Mouse (Mus musculus): ENCODE data around the gene Agap2.

Agap2 gene

DNA sequence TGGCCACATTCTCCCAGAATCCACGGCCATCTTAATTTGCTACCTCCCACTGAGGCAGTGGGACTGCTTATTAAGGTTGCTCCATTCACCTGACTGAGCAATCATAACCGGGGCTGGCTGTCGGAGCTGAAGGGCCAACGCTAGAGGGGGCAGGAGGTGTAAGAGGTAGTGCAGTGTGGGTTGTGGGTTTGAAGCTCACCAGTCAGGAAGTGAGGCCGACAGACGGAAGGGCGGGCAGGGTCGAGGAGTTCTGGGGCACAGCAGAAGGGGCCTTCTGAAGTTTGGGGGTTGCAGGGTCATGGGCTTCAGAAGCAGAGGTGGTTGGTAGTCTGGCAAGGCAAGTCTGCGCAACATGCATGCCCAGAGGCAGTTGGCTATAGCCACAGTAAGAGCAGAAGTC is at the start of gene Agap2:
Gene Agap2, plus strand, starts transcription at position 205 of the 400 bp plus-strand sequence.
- no peak for DNase-seq (ENCODE audit: low read depth, low spot score)

DNA sequence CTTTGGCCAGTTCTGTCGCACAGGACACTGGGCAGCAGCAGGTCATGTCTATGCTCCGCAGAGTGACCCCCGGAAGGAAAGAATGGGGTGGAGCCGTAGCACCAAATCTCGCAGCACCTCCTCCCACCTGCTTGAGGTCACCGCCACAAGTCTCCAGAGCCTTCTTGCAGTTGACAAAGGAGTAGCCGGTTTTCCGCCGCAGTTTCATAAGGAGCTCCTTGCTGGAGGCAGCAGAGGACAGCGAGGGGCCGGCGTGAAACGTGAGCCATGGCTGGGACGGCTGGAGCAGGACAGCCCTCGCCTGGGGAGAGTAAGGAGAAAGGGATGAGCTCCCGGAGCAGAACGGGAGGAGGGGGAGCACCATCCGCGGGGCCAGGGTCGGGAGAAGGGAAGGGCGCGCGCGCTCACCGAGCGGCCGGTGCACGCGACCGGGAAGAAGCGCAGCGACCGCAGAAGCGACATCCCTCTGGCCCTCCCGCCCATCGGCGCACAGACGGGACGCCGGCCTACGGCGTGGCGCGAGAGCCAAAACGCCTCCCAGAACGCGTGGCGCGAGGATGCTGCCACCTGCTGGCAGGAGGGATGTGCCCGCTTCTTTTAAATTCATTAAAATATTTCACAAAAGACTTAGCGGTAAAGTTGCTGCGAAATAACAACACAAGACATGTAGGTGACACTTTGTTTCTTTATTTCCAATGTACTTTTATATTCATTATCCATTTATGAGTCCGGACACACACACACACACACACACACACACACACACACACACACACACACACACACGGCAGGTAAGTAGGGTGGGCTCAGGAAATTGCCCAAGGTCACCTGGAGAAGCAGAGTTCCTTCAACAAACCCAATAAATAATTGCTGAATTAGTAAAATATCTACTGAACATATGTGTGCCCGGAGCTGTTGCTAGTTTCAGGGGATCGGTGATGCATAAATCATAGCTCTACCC is 44.5 kb upstream of the Agap2 start, which contains the start of gene Tsfm:
Gene Tsfm, minus strand, starts transcription at position 505 of the 961 bp plus-strand sequence.
- DNase-seq (ENCODE audit: low read depth, low spot score), result peak; percentile 89

DNA sequence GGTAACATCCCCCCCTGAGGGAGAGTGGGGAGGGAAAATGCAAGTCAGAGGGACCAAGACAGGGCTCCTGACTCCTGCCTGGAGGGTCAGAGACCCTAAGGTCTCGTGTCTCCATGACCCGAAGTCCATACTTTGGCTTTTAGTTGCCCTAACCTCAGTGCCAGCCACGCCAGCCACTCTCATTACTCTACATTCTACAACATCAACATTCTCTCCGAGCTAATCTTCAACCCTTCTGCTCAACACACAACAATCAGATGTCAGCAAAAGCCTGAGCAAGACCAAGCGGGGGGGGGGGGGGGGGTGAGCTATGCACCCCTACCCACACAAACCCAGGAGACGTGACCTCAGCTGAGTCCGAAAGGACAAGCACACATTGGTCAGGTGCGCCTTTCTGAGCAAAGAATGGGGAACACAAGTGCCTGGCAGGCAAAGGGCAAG is 41.8 kb upstream of the Agap2 start:
- no peak for DNase-seq (ENCODE audit: low read depth, low spot score)

DNA sequence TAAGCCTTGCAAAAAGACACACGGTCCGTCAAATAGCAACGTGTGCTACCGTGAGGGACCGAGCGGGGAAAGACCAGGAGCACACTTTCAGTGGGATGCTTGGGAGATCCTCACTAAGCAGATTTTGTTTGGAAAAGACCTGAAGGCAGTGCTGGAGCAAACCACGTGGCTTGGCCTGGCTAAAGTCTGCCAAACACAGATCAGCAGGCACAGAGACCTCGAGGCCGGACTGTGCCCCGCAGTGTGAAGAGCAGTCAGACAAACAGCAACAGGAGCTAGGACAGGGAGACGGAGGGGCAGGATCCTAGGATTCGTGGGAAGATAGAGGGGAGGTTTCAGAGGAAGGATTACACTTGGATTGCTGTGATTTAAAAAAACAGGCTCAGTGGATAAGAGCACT is 38.8 kb upstream of the Agap2 start:
- DNase-seq (ENCODE audit: low read depth, low spot score), result no peak

DNA sequence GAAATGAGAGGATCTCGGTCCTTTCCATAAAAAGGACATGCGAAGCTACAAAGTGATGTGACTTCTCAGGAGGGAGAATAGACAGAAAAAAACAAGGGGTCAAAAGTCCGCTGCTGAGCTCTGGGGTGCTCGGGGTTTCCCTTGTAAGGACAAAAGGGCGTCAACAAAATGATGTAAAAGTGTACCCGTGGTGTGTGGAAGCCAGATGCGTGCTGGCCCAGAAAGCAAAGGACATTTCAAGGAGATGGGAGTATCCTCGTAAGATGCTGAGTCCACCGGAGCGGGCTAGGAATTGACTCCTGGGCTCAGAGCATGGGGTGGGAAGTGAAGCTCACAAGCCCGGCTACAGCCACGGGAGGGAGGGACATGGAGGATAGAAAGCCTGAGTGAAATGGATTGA is 37.4 kb upstream of the Agap2 start:
- DNase-seq (ENCODE audit: low read depth, low spot score), result no peak

DNA sequence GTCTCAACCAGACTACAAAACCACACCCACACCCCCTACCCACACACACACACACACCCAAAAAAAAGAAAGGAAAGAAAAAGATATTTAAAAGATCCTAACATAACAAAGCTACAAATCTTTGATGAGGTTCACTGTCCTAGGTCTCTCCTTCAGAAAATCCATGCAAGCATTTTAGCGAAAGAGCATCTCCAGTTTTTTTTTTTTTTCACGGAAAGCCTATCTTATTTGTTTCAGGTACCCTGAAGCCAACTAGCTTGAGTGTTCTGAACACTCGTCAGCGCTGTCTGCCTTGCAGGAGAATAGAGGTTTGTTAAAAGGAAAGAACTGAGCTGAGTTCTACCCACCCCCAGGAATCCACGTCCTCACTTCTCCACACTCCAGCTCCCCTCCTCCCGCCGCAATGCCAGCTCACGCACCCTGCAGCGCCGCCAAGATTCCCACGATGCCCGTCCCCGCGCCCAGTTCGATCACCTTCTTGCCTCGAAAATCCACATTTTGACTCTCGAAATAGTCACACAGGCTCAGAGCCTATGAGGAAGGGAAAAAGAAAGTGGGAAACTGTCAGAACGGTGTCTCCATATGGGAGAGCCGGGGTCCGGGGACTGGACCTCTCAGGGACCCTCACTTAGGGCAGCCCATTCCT is 34.4 kb upstream of the Agap2 start:
- no peak for DNase-seq (ENCODE audit: low read depth, low spot score)

DNA sequence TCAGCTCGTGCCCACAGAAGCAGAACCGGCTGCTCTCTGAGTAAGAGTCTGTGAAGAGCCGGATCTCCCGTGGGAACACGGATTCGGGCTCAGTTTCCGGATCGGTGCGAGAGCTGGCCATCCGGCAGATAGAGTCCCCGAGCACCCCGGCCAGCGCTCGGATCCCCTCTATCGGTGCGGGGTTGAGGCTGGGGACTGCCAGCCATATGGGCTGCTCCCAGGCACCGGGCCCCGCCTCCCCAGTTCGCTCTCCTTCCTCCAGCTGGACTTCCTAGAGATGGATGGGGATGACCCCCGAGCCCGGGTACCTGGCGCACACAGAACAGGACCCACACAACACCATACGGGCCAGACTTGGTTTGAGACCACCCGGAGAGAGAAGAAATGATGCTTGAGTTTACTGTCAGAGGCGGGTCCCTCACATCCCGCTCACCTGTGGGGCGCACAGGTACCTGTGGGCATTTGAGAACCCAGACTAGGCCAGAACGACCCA is 33.8 kb upstream of the Agap2 start, which contains the start of the genes Mettl1 and Eef1akmt3:
Gene Mettl1, plus strand, starts transcription at position 141 of the 493 bp plus-strand sequence.
Gene Eef1akmt3, minus strand, starts transcription at position 240 of the 493 bp plus-strand sequence.
- no peak for DNase-seq (ENCODE audit: low read depth, low spot score)

DNA sequence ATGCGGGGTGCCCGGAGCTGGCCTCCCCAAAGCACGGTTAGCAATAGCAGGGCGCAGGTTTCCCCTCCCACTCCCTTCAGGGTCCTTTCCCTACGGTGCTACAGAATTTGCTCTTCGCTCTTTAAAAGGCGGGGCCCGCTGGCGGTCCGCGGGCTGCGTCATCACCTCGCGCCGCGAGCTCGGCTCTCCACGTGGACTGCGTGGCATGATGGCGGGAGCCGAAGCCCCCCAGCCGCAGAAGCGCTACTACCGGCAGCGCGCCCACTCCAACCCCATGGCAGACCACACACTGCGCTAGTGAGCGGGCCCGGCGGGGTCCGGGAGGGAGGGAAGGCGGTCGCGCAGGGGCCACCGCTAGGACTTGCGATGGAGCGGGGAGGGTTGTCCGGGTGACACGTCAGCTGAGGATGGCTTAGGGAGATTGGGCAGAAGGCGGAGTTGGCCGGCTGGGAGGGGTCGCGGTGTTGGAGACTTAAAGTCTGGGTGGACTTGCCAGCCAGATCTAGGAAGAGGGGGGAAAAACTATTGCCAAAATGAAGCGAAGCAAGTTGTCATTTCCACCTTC is 33.2 kb upstream of the Agap2 start:
- DNase-seq (ENCODE audit: low read depth, low spot score), result peak; percentile 94

DNA sequence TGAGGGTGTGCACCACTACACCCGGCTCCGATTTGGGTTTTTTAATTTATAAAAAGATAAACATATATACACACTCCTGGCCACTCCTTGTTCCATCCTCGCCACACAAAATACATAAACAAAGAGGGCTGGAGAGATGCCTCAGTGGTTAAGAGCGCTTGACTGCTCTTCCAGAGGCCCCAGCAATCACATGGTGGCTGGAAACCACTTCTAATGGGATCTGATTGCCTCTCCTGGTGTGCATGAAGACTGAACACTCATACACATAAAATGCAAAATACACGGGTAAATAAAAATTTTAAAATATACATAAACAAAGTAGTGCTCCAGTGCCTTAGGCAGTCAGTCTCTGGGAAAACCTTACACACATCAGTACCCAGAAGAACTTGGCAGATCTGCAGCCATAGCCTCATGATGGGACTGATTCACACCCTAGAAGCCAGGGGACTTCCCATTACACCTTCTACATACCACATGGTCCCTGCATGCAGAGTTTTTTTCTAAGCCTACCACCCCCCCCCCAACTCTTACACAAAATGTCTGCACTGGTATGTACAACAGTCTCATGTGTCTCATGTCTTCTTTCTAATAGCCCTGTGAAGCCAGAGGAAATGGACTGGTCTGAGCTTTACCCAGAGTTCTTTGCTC is 32.5 kb upstream of the Agap2 start:
- no peak for DNase-seq (ENCODE audit: low read depth, low spot score)

DNA sequence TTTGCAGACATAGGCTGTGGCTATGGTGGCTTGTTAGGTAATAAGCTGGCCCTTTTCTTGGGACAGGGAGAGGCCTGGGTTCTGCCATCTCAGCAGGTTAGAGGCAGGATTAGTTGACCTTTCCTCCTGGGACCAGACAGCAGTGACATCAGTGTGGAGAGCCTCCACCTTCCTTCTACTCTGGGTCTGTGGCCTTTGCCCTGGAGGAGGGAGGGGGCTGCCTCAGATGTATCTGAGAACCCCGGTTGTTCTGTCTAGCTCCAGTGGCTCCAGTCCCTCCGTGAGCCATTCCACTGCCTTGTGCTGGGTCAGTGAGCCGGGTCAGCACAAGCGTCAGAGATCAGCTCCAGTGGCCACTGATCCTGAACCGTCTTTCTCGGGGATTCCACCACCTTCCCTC is 31.9 kb upstream of the Agap2 start:
- no peak for DNase-seq (ENCODE audit: low read depth, low spot score)

DNA sequence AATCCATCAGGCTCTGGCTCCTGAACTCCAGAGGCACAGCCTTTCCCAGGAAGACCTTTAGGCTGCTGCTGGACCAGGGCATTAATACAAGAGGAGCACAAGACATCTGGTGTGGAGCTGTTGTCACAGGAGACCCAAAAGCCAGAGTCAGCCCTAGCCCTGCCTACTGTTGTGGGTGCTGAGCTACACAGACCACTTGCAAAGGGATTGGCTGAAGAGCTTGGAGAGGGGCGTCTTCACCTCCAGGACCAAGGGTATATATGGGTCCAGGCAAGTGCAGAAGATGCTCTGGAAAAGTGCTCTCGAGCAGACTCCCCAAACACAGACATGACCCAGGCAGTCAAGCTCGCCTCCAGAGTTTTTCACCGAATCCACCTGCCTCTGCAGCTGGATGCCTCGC is 27.1 kb upstream of the Agap2 start, which contains the start of gene Cyp27b1:
Gene Cyp27b1, plus strand, starts transcription at position 297 of the 400 bp plus-strand sequence.
- DNase-seq (ENCODE audit: low read depth, low spot score), result no peak

DNA sequence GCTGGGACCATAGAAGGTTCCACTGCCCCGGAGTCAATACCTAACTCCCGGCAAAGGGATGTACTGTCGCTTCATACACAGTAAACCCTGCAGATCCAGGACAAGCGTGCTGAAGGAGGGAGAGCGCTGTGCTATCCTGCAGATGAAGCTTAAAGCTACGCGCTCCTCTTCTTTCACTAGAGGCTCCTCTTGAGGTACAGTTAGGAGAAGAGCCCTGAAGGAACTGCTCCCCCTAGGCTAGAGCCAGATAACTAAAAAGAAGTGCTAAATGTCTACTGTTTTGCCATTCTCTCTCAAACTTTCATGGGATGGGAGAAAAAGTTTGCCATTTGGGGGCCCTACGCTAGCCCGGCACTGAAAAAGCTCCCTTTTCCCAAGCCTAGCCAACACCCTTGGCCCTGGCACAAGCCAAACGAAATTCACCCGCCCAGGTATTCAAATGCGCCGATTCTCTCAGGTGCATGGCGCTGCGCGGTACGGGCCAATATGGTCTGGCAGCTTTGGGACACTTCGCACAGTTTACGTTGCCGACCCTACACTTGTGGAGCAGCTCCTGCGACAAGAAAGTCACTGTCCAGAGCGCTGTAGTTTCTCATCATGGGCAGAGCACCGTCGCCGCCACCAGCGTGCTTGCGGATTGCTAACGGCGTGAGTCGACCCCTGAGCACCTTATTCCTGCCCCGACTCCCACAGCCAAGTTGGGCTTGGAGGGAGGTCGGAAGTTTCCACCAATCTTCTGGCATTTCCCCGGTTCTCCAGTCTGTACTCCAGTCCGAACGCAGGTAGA is 26.3 kb upstream of the Agap2 start:
- no peak for DNase-seq (ENCODE audit: low read depth, low spot score)

DNA sequence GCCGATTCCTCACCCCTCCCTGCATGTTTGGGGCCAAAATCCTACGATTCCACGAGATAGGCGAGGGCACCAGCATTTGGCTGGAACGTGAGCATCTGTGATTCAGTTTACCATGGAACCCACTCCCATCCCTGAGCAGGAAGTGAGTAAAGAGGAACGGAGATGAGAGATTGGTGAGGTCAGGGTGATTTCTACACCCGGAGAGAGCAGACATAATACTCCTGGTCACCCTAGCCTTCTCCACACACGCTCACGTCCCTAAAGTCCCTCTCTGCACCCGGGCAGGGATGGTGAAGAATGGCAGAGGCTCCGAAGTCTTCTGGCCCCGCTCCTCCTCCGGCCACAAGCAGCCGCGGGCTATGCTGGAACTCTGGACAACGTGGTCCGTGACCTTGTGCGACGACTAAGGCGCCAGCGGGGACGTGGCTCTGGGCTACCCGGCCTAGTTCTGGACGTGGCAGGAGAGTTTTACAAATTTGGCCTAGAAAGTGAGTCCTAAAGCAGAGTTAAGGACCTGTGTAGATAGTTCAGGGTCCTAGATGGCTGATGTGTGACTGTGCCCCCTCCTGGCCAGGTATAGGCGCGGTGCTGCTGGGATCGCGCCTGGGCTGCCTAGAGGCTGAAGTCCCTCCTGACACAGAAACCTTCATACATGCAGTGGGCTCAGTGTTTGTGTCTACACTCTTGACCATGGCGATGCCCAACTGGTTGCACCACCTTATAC is 25.5 kb upstream of the Agap2 start:
- peak; percentile 49 for DNase-seq (ENCODE audit: low read depth, low spot score)

DNA sequence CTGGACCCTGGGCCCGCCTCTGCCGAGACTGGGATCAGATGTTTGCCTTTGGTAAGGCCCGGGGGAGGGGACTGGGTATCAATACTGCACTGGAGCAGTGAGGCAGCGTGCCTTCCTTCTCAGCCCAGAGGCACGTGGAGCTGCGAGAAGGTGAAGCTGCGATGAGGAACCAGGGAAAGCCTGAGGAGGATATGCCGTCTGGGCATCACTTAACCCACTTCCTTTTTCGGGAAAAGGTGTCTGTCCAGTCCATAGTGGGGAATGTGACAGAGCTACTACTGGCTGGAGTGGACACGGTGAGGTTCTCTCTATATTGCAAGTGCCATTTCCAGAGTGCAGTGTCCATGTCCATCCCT is 25.0 kb upstream of the Agap2 start:
- no peak for DNase-seq (ENCODE audit: low read depth, low spot score)

DNA sequence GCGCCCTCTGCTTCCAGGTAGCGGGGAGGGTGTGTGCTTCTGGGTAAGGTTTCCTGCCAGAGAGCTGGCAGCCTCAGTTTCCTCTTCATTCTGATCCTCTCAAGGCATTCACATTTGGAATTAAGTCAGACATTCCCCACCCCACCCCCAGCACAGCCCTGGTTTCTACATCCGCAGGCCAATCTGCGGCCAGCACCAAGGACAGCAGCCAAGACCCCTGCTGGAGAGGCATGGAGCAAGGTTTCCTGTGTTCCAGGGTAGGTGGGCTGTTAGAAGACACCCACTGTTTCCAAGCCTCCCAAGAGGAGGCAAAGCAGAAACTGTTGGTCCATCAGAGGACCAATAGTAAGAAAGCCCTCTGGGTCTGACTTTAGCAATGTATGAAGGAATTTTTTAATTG is 20.4 kb upstream of the Agap2 start:
- peak; percentile 55 for DNase-seq (ENCODE audit: low read depth, low spot score)

DNA sequence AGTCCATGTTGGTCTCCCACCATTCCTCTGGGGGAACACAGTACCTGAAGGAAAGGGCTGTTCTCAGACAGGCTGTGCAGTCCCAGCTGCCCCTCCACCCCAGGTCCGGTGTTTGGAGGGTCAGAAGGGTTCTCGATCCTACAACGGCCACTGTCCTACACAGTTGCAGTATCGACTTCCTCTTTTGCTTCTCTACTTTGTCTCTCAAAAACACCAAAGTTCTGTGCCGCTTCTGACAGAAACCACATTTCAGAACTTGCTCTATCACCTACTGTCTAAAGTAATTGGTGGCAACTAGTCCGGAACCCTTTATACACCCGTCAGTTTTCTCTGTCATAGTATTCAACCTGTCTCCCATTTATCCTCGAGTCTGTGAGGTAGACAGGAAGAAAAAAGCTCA is 19.7 kb upstream of the Agap2 start:
- DNase-seq (ENCODE audit: low read depth, low spot score), result no peak

DNA sequence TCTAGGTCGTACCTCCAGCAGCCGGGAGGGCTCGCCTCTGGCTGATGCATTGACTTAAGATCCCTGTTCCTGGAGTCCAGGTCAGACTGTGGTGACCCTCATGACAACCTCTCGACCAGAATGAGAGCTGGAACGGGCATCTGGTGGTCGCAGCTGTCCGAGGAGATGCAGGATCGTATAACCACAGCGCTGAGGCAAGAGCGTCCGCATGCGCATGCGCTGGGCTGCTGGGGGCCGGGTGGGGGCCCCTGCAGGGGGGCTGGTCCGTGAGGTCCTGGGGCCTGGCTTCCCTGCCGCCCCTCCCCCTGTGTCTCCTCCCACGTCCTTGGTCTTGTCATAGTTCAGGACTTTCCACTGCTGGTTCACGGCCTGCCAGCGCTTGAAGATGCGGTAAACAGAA is 18.6 kb upstream of the Agap2 start:
- no peak for DNase-seq (ENCODE audit: low read depth, low spot score)

DNA sequence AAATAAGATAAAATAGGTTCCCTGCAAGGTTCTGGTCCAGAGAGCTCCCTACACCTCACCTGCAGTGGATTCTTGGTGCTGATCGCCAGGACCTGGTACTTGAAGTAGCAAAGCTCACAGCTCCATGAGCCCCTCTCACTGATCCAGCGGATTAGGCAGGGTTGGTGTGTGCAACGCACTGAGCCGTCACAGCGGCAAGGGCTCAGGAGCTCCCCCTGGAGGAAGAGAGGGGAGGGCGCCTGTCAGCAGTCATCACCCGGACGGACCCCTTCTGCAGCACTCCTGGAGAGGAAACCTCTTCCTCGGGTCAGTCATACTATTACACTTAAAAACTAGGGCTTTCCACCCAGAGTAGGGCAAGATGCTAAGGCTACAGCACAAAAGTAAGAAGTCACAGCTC is 16.9 kb upstream of the Agap2 start:
- peak; percentile 86 for DNase-seq (ENCODE audit: low read depth, low spot score)

DNA sequence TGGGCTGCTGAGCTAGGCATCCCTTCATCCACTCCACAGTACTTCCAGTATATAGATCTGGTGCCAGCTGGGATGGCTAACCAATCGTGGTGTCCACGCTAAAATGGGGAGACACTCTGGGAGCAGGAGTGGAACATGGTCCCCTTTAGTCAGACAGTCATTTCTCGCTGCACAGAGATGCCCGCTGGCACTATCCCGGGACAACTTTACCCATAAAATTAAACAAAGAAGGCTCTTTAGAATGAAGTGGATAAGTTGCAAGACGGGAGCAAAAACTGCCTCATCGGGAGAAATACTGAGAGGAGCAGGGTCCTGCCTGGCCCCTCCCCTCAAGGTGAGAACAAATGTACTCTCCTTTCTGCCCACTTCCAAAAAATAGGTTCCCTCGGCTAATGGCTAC is 16.4 kb upstream of the Agap2 start:
- DNase-seq (ENCODE audit: low read depth, low spot score), result no peak

Data from R1 (cell line).